Mouse (Mus musculus) C2C12 (cell line): ENCODE data around the gene Vkorc1. TPM values are rescaled to one million over a fixed set of nuclear protein-coding genes. Genes with fewer than 3 reads are reported as not detected.

Experiments used
- H3K27me3 ChIP-seq: one replicate; pipeline ENCODE4 v1.6.1; 2011; ENCODE audit not compliant: control insufficient read depth, insufficient read depth, insufficient read length
- H3K36me3 ChIP-seq: one replicate; pipeline ENCODE4 v1.6.1; 2011; ENCODE audit not compliant: control insufficient read depth, insufficient read depth
- H3K4me3 ChIP-seq: one replicate; pipeline ENCODE4 v1.5.1; 2011; ENCODE audit warnings: mild to moderate bottlenecking, control low read depth; ENCODE audit not compliant: poor library complexity, insufficient read depth, severe bottlenecking
- H3K79me2 ChIP-seq: one replicate; pipeline ENCODE4 v1.6.1; 2011; ENCODE audit not compliant: control insufficient read depth, insufficient read depth
- H3K79me3 ChIP-seq: one replicate; pipeline ENCODE4 v1.6.1; 2011; ENCODE audit warnings: low read depth, control low read depth
- H3ac ChIP-seq: one replicate; pipeline ENCODE3; 2011; ENCODE audit warnings: low read depth; ENCODE audit not compliant: control insufficient read depth, insufficient read length
- CEBPB ChIP-seq: IDR thresholded peaks from one replicate; pipeline ENCODE4 v1.6.1; 2011; ENCODE audit warnings: low read depth, mild to moderate bottlenecking, control low read depth, moderate library complexity
- CTCF ChIP-seq: IDR thresholded peaks from one replicate; pipeline ENCODE4 v1.5.1; 2011; ENCODE audit not compliant: control insufficient read depth, insufficient read depth, insufficient read length
- FOSL1 ChIP-seq: IDR thresholded peaks from one replicate; pipeline ENCODE4 v1.8.0; 2011; ENCODE audit warnings: mild to moderate bottlenecking, low read length; ENCODE audit not compliant: poor library complexity, insufficient read depth, severe bottlenecking
- MAX ChIP-seq: IDR thresholded peaks from one replicate; pipeline ENCODE4 v1.6.1; 2011; ENCODE audit warnings: mild to moderate bottlenecking, control low read depth
- MYOD1 ChIP-seq: IDR thresholded peaks from one replicate; pipeline ENCODE4 v1.6.1; 2011; ENCODE audit warnings: low read depth; ENCODE audit not compliant: control insufficient read depth, insufficient read length
- MYOG ChIP-seq: IDR thresholded peaks from one replicate; pipeline ENCODE4 v1.6.1; 2011; ENCODE audit not compliant: control insufficient read depth, insufficient read length; ENCODE audit errors: extremely low read depth
- USF1 ChIP-seq: IDR thresholded peaks from one replicate; pipeline ENCODE4 v1.6.1; 2011; ENCODE audit warnings: low read depth, mild to moderate bottlenecking, control low read depth, moderate library complexity
- polyA plus RNA-seq: library from polyadenylated mRNA; unstranded; fragments of >200 nt; fragmentation: generic; extraction: Trizol; gene quantifications from one replicate; pipeline ENCODE4 v1.2.1, GENCODE M21; 2012; ENCODE audit warnings: missing spikeins

The Vkorc1 gene
- polyA plus RNA-seq, 1 experiment: 82.3 TPM

GRCm38 (mm10) chr7:127927726-127928125, 32.3 kb upstream of the Vkorc1 start:
- no peaks in the 10 kb centered on the region for H3K36me3 ChIP-seq
- H3K79me3 ChIP-seq: no peaks in the 10 kb centered on the region
- no peaks in the 10 kb centered on the region for H3K27me3 ChIP-seq
- no peak overlapping the region for H3ac ChIP-seq
- no peak for TF ChIP-seq USF1
- no peak for TF ChIP-seq FOSL1
- TF ChIP-seq CTCF: no peak
- TF ChIP-seq MYOD1: no peak
- TF ChIP-seq MYOG: no peak
- TF ChIP-seq MAX: no peak
- TF ChIP-seq CEBPB: no peak
- no peaks in the 10 kb centered on the region for H3K79me2 ChIP-seq
- H3K4me3 ChIP-seq: no peak overlapping the region

- TF ChIP-seq CEBPB (no peak), MYOG (no peak)
- Histone ChIP-seq H3K4me3 (no peak overlapping the region), H3K36me3 (no peaks in the 10 kb centered on the region), H3K27me3 (no peaks in the 10 kb centered on the region), H3ac (no peak overlapping the region), H3K79me3 (no peaks in the 10 kb centered on the region), H3K79me2 (no peaks in the 10 kb centered on the region)
These were observed 31.4 kb upstream of the Vkorc1 start for GRCm38 (mm10) chr7:127926846-127927245.

- Histone ChIP-seq H3K4me3 (no peak overlapping the region), H3ac (no peak overlapping the region), H3K36me3 (no peaks in the 10 kb centered on the region), H3K27me3 (no peaks in the 10 kb centered on the region), H3K79me3 (no peaks in the 10 kb centered on the region), H3K79me2 (no peaks in the 10 kb centered on the region)
- no peak for TF ChIP-seq MYOD1
- TF ChIP-seq CTCF: no peak
- TF ChIP-seq MYOG: no peak
- no peak for TF ChIP-seq FOSL1
- TF ChIP-seq MAX: no peak
- TF ChIP-seq USF1: no peak
- no peak for TF ChIP-seq CEBPB
These were observed 30.6 kb upstream of the Vkorc1 start for GRCm38 (mm10) chr7:127926066-127926465.

GRCm38 (mm10) chr7:127925252-127925651, 29.8 kb upstream of the Vkorc1 start:
- Histone ChIP-seq H3K4me3 (no peak overlapping the region), H3K27me3 (no peaks in the 10 kb centered on the region), H3ac (no peak overlapping the region), H3K79me2 (no peaks in the 10 kb centered on the region), H3K79me3 (no peaks in the 10 kb centered on the region), H3K36me3 (no peaks in the 10 kb centered on the region)
- no peak for TF ChIP-seq MYOG
- no peak for TF ChIP-seq CTCF
- no peak for TF ChIP-seq MYOD1
- TF ChIP-seq MAX: no peak
- no peak for TF ChIP-seq CEBPB
- no peak for TF ChIP-seq FOSL1
- no peak for TF ChIP-seq USF1

- no peaks in the 10 kb centered on the region for H3K79me2 ChIP-seq
- no peaks in the 10 kb centered on the region for H3K27me3 ChIP-seq
- no peak overlapping the region for H3ac ChIP-seq
- no peak for TF ChIP-seq MAX
- H3K36me3 ChIP-seq: no peaks in the 10 kb centered on the region
- H3K4me3 ChIP-seq: no peak overlapping the region
- no peaks in the 10 kb centered on the region for H3K79me3 ChIP-seq
These were observed 28.3 kb upstream of the Vkorc1 start for GRCm38 (mm10) chr7:127923714-127924113.

- H3K27me3 ChIP-seq: no peaks in the 10 kb centered on the region
- no peaks in the 10 kb centered on the region for H3K36me3 ChIP-seq
- no peak overlapping the region for H3K4me3 ChIP-seq
- no peaks in the 10 kb centered on the region for H3K79me2 ChIP-seq
- TF ChIP-seq FOSL1 (no peak), CEBPB (no peak), CTCF (no peak), MAX (no peak), MYOD1 (no peak), USF1 (no peak), MYOG (no peak)
- H3K79me3 ChIP-seq: no peaks in the 10 kb centered on the region
- H3ac ChIP-seq: no peak overlapping the region
These were observed 27.2 kb upstream of the Vkorc1 start for GRCm38 (mm10) chr7:127922451-127923275.
